Mouse (Mus musculus): ENCODE results near the gene Scn10a.

The Scn10a gene

DNA sequence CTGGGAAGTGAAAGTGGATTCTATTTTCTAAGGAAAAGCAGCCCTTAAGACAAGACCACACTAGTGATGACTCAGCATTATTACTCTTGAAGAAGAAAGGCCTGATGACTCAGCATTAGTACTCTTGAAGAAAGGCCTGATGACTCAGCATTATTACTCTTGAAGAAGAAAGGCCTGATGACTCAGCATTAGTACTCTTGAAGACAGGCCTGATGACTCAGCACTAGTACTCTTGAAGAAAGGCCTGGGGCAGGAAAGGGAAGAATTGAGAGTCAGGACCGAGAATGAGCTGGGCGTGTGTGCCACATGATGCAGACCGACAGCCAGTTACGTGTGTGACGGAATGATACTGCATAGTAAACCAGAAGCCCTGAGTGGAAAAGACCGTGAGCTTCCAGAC is 77.1 kb downstream of the Scn10a start:
- DNase-seq (ENCODE audit: low read depth, low spot score): no peak

DNA sequence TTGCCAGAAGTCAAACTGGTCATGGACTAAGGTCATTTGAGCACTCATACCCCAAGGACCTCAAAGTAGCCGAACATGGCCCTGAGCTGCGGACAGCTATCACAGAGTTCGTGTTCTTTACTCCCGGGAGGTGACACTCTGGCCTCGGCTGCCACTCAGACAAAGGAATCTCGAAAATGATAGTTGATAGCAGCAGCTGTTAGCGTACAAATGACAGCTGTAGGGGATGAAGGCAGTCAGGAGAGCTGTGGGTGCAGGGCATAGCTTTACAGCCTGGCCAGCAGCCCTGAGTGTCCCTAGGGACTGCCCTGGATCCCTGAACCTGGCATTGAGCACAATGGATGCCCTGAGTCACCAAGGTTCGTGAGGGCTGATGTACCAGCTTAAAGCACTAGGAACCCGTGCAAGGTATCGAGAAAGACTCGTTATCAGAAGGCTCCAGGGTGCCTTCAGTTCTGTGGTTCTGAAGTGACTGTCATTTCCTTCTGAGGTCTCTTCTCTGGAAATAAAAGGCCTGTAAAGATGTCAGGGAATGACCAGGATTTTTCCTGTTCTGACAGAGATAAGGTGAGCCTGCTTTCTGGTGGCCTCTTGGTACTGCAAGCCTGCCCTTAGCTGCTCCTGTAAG is 84.8 kb downstream of the Scn10a start:
- no peak for DNase-seq (ENCODE audit: low read depth, low spot score)

DNA sequence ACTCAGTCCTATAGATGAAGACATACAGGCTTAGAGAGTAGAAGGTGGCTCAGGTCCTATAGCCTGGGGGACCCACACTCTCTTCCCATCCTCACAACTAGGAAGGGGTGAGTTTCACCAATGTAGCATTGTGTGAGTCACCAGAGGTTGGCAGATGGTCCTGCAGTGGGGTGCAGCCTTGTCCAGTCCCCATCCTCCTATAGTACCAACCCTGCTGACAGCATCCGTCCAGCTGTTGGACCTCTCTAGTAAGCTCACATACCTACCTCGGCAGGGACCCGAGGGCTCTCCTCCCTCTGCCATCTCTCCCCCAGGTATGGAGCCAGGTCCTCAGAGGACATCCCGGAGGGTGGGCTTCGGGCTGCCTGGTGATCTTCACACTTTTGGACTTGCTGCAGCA is 85.6 kb downstream of the Scn10a start:
- DNase-seq (ENCODE audit: low read depth, low spot score): no peak

DNA sequence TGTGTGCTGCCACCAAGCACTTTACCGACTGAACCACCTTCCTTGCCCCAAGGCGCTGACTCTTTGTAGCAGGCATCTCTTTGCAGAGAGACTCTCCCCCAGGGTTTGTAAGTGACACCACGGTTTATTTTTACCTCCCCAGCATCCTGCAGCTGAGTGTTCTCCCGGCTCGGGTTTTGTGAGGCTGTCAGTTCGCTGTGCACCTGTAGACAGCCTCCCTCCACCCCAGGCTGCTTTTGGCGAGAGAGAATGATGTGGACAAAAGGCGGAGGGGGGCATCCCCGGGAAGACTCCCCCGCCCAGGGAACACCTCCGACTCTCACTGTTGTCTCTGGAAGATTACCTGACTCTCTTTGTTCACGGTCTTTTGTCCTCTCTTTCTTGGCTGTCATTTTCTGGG is 86.3 kb downstream of the Scn10a start:
- DNase-seq (ENCODE audit: low read depth, low spot score): no peak

DNA sequence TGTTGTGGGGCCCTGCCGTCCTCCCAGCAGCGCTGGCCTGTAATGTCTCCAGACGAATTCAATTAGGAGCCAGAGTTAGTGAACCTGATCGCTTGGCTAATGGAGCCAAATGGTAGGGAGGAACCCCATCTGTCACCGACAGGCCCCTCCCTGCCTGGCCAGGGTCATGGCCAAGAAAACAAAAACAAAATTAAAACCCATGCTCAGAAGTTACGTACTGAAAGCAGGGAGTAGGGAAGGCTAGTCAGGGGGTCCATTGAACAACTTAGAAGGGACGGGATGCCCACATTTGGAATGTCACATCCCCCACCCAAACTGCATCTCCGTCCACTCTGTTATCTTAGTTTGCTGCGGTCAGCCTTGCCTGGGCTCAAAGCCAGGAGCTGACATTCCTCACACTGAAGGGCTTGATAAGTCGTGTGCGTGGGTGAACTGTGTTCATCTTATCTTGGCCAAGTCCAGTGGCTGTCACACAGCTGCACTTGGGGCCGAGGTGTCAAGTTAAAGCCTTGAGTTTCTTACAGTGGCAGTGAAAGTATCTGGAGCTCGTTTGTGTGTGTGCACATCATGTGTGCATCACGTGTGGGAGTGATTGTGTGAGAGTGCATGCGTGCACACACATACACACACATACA is 87.1 kb downstream of the Scn10a start:
- no peak for DNase-seq (ENCODE audit: low read depth, low spot score)

DNA sequence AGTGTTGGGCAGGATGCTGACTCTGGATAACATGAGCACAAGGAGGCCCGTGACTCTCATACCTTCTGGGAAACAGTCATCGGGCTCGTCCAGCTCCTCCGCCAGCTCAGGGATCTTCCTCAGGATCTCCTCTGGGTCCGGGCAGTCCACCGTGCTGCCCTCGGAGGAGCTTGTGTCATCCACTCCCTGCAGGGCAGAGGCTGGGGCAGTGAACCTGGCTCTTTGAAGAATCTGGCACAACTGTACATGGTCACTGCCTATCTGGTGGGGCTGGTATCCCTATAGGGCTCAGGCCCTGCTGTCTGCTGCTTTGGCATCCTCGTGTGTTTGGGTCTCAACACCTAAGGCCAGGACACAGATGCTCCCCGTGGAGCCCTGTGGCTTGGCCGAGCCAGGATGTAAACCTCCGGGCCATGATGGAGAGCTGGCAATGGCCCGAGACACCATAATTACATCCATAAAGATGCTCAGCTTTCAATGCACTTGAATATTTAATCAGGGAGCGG is 87.7 kb downstream of the Scn10a start:
- no peak for DNase-seq (ENCODE audit: low read depth, low spot score)

DNA sequence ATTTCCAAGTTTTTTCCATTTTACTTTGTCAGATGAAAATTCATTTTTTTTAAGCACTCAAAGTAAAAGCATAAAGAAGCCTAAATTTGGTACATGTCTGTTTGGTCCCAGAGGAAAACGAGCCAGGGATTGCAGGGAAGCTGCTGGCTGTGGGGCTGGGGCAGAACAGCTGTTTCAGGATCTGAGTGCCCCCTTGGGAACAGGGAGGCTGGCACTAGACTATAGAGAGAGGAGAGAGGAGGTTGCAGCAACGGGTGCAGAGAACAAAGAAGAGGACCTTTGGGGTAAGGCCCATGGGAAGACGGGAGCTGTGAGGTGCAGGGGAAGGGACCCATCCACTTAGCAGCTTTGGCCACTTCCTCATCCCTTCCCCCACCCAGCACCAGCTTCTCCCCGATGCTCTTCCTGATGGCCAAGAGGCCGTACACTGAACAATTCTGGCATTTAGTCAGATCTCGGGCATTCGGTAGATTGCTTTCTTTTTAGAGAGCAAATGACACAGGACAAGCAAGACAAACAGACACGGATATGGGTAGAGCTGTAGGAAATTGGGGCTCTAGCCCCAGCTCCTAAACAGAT is 90.3 kb downstream of the Scn10a start:
- no peak for DNase-seq (ENCODE audit: low read depth, low spot score)

DNA sequence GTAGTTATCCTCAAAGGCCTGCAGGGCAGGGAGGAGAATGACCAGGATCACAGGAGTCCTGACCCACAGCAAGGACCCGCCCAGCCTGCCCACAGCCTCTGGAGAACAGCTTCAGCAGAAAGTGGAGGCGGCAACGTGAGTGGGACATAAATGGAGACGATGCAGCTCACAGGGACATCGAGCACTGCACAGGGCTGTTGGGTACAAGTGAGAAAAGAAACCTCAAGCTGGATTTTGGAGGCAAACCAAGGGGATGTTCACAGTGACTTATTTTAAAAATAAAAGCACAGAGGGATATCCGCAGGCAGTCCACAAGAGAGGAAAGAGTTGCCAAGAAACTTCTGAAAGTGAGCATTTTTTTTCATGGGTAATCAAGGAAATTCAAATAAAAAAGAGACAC is 91.9 kb downstream of the Scn10a start:
- DNase-seq (ENCODE audit: low read depth, low spot score): no peak

DNA sequence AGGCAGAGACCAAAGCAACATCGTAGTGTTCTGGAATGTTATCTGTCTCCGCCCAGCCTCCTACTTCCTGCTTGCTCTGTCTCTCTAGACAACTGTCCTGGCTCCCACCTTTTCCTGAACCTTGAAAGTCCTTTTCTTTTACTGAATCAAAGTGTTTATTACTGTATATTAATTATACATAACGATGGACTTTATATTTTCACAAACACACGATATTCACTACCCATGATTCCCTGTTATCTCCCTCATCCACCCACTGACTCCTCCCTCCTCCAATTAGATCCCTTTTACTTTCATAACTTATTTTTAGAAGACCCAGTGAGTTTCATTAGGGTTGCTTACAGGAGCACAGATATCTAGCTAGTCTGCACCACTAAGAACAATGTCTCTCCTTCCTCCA is 95.0 kb downstream of the Scn10a start:
- no peak for DNase-seq (ENCODE audit: low read depth, low spot score)

DNA sequence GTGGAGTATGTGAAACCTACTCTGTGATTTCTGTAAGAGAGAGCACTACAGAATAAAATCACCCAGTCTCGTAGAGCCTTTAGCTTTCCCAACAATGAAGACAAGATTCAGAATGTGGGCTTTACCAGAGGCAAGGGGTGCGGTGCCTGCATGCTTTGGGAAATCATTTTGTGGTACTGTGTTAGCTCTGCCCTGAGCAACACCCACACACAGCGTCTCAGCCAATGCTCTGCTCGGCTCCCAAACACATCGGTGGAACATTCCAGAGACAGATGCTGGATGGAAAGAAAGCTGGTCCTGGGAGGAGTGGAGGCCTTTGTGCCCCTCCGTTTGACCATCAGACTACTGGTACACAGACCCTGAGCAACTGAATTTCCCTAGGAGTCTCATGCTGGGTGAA is 104.3 kb downstream of the Scn10a start:
- DNase-seq (ENCODE audit: low read depth, low spot score): no peak

DNA sequence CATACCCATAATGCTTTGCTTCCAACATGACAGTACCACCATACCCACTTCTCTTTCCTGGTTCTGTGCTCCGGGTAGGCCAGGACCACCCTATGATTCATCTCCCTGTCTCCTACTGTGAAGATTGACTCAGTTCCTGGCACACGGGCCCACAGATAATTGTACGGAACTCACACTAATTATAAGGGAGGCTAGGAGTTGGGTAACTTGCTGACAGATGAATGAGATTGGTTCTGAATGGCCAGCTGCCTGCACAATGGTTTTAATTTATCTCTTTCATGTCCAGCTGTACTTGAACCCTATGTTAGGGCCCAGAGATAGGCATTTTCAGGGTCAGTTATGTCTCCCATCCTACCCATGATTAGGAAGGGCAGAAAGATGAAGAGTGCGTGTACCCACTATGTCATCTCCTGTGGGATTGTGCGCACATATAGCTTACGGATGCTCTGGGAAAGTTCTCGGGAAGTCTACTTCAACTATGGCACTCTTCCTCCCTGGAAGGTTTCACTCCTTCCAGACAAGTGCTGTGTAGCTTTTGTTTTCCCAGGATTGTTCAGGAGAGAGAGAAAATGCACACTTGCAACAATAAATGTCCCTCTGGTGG is 108.5 kb downstream of the Scn10a start:
- DNase-seq (ENCODE audit: low read depth, low spot score): no peak

DNA sequence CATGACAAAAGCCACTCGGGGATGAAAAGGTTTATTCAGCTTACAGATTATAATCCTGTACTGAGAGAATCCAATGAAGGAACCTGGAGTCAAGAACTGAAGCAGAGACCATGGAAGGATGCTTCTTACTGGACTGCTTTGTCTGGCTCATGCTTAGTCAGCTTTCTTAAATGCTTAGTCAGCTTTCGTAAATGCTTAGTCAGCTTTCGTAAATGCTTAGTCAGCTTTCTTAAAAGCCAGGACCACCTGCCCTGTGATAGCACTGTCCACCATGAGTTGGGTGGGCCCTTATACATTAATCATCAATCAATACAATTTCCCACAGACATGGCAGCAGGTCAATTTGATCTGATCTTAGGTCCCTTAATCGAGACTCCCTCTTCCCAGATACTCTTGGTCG is 112.2 kb downstream of the Scn10a start:
- DNase-seq (ENCODE audit: low read depth, low spot score): no peak

DNA sequence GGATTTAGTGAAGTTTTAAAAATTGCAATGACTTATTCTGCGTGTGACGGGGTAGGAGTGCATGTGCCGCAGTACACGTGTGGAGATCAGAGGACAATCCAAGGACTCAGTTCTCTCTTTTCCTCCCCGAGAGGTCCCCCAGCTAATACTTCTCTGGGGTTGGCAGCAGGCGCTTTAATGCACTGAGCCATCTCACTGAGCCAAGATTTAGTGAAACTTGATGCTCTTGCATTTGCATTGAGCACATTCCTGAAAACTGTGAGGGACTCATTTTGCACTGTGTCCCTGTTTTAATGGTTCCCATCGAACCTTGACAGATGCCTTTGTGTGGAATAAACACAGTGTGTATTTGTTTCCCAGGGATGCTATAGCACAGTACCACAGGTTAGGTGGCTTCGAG is 114.5 kb downstream of the Scn10a start:
- DNase-seq (ENCODE audit: low read depth, low spot score): no peak

DNA sequence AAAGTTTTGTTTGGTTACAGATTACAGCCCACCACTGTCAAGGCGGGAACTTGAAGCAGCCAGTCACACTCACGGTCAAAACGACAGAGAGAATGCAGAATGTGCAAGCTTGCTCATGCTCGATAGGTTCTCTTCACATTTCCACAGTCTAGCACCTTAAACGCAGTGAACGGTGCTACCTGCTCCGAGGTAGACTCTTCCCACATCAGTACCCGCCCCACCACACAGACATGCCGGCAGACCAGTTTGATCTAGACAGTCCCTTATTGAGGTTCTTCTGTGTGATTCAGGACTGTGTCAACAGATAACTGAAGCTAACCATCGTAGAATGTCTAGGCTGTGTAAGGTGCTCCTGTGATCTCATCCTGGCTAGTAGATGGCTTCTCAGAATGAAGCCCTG is 120.6 kb downstream of the Scn10a start:
- no peak for DNase-seq (ENCODE audit: low read depth, low spot score)

DNA sequence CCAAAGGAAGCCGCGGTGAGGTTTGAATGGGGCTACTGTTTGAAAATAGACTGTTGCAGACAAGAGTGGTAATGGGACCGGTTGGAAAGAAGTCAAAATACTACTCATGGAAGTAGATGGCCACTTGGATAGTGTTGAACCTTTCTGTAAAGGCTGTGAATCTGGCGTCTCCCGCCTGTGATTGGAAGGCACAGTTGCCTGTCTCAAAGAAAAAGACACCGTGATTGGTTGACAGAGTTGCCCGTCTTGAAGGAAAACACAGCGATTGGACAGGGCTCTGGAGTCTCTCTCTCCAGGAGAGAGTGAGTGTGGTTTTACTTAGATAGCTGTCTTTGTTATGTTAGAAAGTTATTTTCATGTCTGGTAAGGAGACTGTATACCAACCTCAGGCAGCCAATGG is 121.8 kb downstream of the Scn10a start:
- no peak for DNase-seq (ENCODE audit: low read depth, low spot score)

DNA sequence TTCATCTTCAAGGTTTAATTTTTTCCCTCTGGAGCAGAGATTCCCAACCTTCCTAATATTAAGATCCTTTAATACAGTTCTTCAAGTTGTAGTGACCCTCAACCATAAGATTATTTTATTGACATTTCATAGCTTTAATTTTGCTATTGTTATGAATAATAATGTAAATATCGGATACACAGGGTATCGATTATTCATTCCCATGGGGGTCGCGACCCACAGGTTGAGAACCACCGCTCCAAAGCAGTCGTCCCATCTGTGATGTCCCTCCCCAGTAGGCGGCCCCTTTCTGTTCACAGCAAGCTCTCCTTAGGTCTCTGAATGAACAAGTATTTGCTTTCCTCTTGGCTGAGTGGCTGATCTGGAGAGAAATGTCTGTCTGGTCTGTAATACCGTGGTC is 129.5 kb downstream of the Scn10a start:
- DNase-seq (ENCODE audit: low read depth, low spot score): no peak

DNA sequence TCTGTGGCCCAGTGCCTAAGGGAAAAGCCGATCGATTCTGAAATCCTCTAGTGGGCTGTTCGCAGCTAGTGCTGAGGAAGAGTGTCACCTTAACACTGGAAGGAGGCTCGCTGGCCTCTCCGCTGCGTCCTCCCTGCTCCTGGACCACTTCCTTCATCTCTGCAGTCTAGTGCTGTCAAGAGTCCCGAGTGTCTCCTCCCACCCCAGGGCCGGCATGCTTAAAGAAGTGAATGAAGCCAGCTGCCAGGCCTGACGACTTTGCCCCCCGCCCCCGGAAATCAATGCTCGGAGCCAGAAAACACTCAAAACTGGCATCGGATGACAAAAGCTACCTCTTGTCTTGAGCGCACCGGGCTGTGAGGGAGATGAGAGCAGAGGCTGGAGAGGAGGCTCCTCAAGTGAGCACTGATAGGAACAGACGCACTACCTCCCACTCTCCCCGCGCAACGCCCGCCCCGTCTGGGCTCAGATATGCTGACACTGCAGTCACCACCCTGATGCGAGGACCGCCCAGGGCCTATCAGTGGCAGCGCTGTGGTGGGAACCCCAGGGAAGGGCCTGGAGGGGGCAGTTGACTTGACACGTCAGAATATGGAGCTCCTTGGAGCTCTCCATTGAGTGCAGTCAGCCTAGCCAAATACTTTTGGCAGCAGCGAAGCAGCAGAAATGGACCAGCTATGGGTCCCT is 130.2 kb downstream of the Scn10a start:
- no peak for DNase-seq (ENCODE audit: low read depth, low spot score)

DNA sequence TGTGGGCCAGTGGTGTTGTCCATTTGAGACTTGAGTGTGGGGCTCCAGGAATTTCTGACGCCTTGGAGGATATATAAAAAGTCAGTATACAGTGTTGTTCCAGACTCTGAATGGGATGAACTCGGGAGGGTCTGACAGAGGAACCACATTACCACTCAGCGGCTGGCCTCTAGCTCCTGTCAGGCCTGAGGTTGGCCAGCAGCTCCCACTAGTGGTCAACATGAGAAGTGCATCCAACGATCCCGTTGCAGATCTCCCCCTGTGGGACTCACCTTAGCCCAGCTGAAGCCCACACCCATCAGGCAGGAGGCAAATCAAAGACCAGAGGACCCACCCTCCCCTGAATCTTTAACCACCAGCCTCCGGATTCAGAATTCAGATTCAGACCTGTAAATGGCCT is 138.5 kb downstream of the Scn10a start:
- peak; percentile 61 for DNase-seq (ENCODE audit: low read depth, low spot score)

DNA sequence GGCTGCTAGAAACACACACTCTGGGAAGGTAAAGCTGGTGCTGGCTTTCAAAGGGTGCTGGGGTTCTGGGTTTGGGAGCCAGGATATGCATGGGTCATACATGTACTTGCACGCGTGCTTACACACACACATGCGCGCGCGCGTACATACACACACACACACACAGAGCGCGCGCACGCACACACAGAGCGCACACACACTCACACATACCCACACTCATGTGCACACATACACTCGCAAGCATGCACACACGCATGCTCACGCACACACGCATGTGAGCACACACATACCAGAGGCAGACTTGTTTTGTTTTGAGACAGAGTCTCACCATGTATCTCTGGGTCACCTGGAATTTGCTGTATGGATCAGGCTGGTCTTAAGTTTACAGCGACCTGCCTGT is 138.9 kb downstream of the Scn10a start:
- DNase-seq (ENCODE audit: low read depth, low spot score): no peak

DNA sequence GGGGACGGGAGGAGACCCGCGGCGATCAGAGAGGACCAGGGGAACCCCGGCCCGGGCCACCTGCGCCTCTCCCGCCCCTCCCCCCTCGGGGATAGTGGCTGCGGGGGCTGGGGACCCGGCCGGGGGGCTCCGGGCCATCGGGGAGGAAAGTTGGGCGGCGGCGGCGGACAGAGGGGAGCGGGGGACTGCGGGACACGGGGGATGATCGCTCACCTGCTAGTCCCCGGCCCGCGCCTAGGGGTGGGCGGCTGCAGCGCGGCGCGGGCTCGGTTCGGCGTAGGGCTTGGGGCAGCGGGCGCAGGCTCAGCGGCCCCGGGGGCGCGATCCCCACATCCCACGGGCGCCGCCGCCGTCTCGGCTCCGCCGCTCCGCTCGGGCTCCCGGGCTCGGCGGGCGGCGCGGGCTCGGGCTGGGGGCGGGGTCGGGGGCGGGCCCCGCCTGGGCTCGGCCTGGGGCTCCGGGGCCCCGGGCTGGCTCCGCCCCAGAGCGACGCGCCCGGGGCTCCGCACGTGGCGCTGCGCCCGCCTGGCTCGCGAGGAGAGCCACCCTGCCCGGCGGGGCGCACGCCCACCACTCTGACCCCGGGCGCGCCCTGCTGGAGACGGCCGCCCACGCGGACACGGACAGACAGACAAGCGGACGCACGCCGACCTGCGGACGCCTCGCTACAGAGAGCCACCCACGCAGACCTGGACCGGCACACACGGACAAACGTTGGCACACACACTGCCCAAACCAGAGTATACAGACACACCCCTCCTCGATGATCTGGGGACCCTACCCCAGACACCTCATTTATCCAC is 140.3 kb downstream of the Scn10a start, which contains the start of gene Scn5a:
TSS of gene Scn5a (minus strand) at position 381 of the 803 bp plus-strand sequence.
- no peak for DNase-seq (ENCODE audit: low read depth, low spot score)

DNA sequence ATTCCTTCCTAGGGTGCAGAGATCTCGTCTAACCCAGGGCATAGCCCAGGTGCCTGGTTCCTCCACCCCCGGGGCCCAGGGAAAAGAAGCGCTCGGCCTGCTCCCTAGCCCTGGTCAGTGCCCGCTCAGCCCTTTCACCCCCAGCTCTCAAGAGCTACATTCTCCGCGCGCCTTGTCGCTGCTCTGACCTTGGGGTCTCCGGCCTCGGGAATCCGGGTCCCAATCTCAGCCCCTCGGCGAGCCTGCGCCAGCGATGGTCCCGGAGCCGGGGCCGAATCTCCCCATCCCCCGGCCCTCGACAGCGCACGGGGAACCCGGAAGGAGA is 140.8 kb downstream of the Scn10a start:
- DNase-seq (ENCODE audit: low read depth, low spot score): no peak

DNA sequence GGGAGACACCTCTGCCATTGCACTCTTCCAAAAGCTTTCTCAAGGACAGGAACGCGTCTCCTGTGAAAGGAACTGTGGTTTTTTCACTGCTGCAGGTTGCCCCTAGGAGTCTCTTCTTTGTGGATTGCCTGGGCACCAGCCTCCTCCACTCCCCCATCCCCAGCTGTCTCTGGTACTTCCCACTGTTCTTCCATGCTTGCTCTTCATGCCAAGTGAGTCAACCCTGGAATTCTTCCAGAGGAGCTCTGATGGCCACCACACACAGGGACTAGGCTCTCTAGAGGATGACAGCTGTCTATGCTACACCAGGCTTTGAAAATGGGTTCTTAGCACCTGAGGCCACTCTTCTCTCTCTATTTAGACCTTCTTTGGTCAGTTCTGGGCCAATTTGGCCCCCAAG is 142.1 kb downstream of the Scn10a start:
- DNase-seq (ENCODE audit: low read depth, low spot score): no peak

Data from embryo, embryonic 11.5 days (tissue).